Mouse (Mus musculus) stomach, embryonic 15.5 days (tissue): ENCODE results near the gene Spef2. TPM values are rescaled to one million over a fixed set of nuclear protein-coding genes. Genes with fewer than 3 reads are reported as not detected.
"Not testable (repeated sequence)": the region's sequence is repeated elsewhere in the genome, so short reads cannot be mapped to it uniquely, and the experiment has no call there.

Experiments used
- ATAC-seq: fragments of 200-750 bp; cut with Nextera tagmentation; 2 replicates; pipeline ENCODE4 v1.8.0; 2017; ENCODE audit warnings: low read depth, moderate number of reproducible peaks, moderate TSS enrichment; ENCODE audit not compliant: insufficient read depth, low FRiP score
- H3K27ac ChIP-seq: fragments of 300-500 bp; sonication (generic); 2 replicates; pipeline ENCODE4 v1.5.1; 2015; ENCODE audit warnings: mild to moderate bottlenecking, inconsistent platforms
- H3K27me3 ChIP-seq: fragments of 300-500 bp; sonication (generic); replicated peaks from 2 replicates; pipeline ENCODE4 v1.6.1; 2015; ENCODE audit warnings: inconsistent platforms
- H3K36me3 ChIP-seq: fragments of 300-500 bp; sonication (generic); 2 replicates; pipeline ENCODE4 v1.6.1; 2015; ENCODE audit warnings: inconsistent platforms
- H3K4me1 ChIP-seq: fragments of 300-500 bp; sonication (generic); 2 replicates; pipeline ENCODE4 v1.6.1; 2015; ENCODE audit warnings: inconsistent platforms
- H3K4me2 ChIP-seq: fragments of 300-500 bp; sonication (generic); 2 replicates; pipeline ENCODE4 v1.6.1; 2015; ENCODE audit warnings: mild to moderate bottlenecking, inconsistent platforms
- H3K4me3 ChIP-seq: fragments of 300-500 bp; sonication (generic); replicated peaks from 2 replicates; pipeline ENCODE4 v1.5.1; 2015; ENCODE audit warnings: inconsistent platforms
- H3K9ac ChIP-seq: fragments of 300-500 bp; sonication (generic); 2 replicates; pipeline ENCODE4 v1.6.1; 2015; ENCODE audit warnings: inconsistent platforms
- H3K9me3 ChIP-seq: fragments of 300-500 bp; sonication (generic); 2 replicates; pipeline ENCODE4 v1.6.1; 2016; ENCODE audit warnings: inconsistent platforms
- WGBS: fragments of 180-500 bp; shearing (Covaris S2); methylation state at CpG from one replicate; pipeline ENCODE4 v1.1.7; 2015; 5-methylcytosine and 5-hydroxymethylcytosine counted together
- polyA plus RNA-seq: library from polyadenylated mRNA; unstranded; fragments of >200 nt; fragmentation: Nextera tagmentation; extraction: Ambion mirVana; gene quantifications from 2 replicates; pipeline ENCODE4 v1.2.1, GENCODE M21; 2015

Gene Spef2
- 0.04 and 0.14 TPM in 2 replicates for polyA plus RNA-seq

- no peaks in the 10 kb centered on the region for H3K27me3 ChIP-seq
- 0 out of 2 replicates have a peak, but pooled peaks cover 2% of the 10 kb centered on the region for H3K4me1 ChIP-seq
- H3K36me3 ChIP-seq = no peaks in the 10 kb centered on the region
- H3K9ac ChIP-seq = no peak within 1 kb of the TSS
- H3K27ac ChIP-seq = no peak within 1 kb of the TSS
- ATAC-seq = peak; percentile 79
- WGBS = 25% methylated on average over 16 of the region's 16 CpGs
- H3K4me2 ChIP-seq = peak within 1 kb of the TSS; percentile 26; the same call in 1 of the 2 replicates
- H3K4me3 ChIP-seq = peak within 1 kb of the TSS; percentile 23
- no peaks in the 10 kb centered on the region for H3K9me3 ChIP-seq
These were observed at the start of gene Spef2 for GRCm38 (mm10) chr15:9748359-9749102. Gene Spef2 (minus strand): TSS chr15:9748868.

- Histone ChIP-seq H3K27me3 (no peaks in the 10 kb centered on the region), H3K4me3 (no peak overlapping the region), H3K9me3 (no peaks in the 10 kb centered on the region), H3K4me2 (no peak overlapping the region), H3K9ac (no peak overlapping the region), H3K36me3 (no peaks in the 10 kb centered on the region), H3K27ac (no peak overlapping the region), H3K4me1 (no peaks in the 10 kb centered on the region)
- WGBS = 81% methylated on average over 3 of the region's 3 CpGs
- no peak for ATAC-seq
These were observed 45.5 kb upstream of the Spef2 start for GRCm38 (mm10) chr15:9794131-9794530.

- H3K27me3 ChIP-seq = no peaks in the 10 kb centered on the region
- ATAC-seq = no peak
- no peaks in the 10 kb centered on the region for H3K4me1 ChIP-seq
- no peak overlapping the region for H3K4me2 ChIP-seq
- H3K36me3 ChIP-seq = no peaks in the 10 kb centered on the region
- H3K27ac ChIP-seq = no peak overlapping the region
- no peak overlapping the region for H3K4me3 ChIP-seq
- H3K9ac ChIP-seq = no peak overlapping the region
- WGBS = 33% methylated on average over 3 of the region's 3 CpGs
- H3K9me3 ChIP-seq = no peaks in the 10 kb centered on the region
These were observed 39.8 kb upstream of the Spef2 start for GRCm38 (mm10) chr15:9788245-9789030.

GRCm38 (mm10) chr15:9774222-9775142, 25.8 kb upstream of the Spef2 start:
- not testable (repeated sequence) for H3K4me1 ChIP-seq, H3K36me3 ChIP-seq, H3K27me3 ChIP-seq, H3K4me2 ChIP-seq, H3K4me3 ChIP-seq, ATAC-seq, H3K9ac ChIP-seq, H3K9me3 ChIP-seq, H3K27ac ChIP-seq
- WGBS = 95% methylated on average over 6 of the region's 6 CpGs

- WGBS = 32% methylated on average over 4 of the region's 4 CpGs
- no peaks in the 10 kb centered on the region for H3K4me1 ChIP-seq
- ATAC-seq = no peak
- no peaks in the 10 kb centered on the region for H3K27me3 ChIP-seq
- no peaks in the 10 kb centered on the region for H3K36me3 ChIP-seq
- H3K27ac ChIP-seq = no peak overlapping the region
- H3K4me2 ChIP-seq = no peak overlapping the region
- no peak overlapping the region for H3K4me3 ChIP-seq
- H3K9me3 ChIP-seq = no peaks in the 10 kb centered on the region
- no peak overlapping the region for H3K9ac ChIP-seq
These were observed 19.7 kb upstream of the Spef2 start for GRCm38 (mm10) chr15:9768184-9768918.

- ATAC-seq = no peak
- Histone ChIP-seq H3K36me3 (no peaks in the 10 kb centered on the region), H3K4me3 (no peak overlapping the region), H3K4me2 (no peak overlapping the region), H3K4me1 (no peaks in the 10 kb centered on the region), H3K27ac (no peak overlapping the region), H3K9ac (no peak overlapping the region), H3K27me3 (no peaks in the 10 kb centered on the region), H3K9me3 (no peaks in the 10 kb centered on the region)
These were observed 18.4 kb upstream of the Spef2 start for GRCm38 (mm10) chr15:9767034-9767433.

GRCm38 (mm10) chr15:9750966-9751365, 2.3 kb upstream of the Spef2 start:
- no peaks in the 10 kb centered on the region for H3K36me3 ChIP-seq
- H3K4me1 ChIP-seq = 0 out of 2 replicates have a peak, but pooled peaks cover 2% of the 10 kb centered on the region
- H3K27me3 ChIP-seq = no peaks in the 10 kb centered on the region
- H3K27ac ChIP-seq = no peak overlapping the region
- H3K4me2 ChIP-seq = no peak overlapping the region
- no peak for ATAC-seq
- no peak overlapping the region for H3K4me3 ChIP-seq
- no peaks in the 10 kb centered on the region for H3K9me3 ChIP-seq
- H3K9ac ChIP-seq = no peak overlapping the region
- 81% methylated on average over 3 of the region's 3 CpGs for WGBS

GRCm38 (mm10) chr15:9747410-9748104, 1.1 kb downstream of the Spef2 start:
- no peak overlapping the region for H3K27ac ChIP-seq
- 0 out of 2 replicates have a peak, but pooled peaks cover 2% of the 10 kb centered on the region for H3K4me1 ChIP-seq
- 64% methylated on average over 5 of the region's 5 CpGs for WGBS
- no peaks in the 10 kb centered on the region for H3K9me3 ChIP-seq
- H3K27me3 ChIP-seq = no peaks in the 10 kb centered on the region
- H3K9ac ChIP-seq = no peak overlapping the region
- H3K4me2 ChIP-seq = no peak overlapping the region
- no peak for ATAC-seq
- no peaks in the 10 kb centered on the region for H3K36me3 ChIP-seq
- no peak overlapping the region for H3K4me3 ChIP-seq

GRCm38 (mm10) chr15:9742172-9742571, 6.5 kb downstream of the Spef2 start:
- Histone ChIP-seq H3K4me2 (no peak overlapping the region), H3K4me1 (no peaks in the 10 kb centered on the region), H3K4me3 (no peak overlapping the region), H3K9ac (no peak overlapping the region), H3K36me3 (no peaks in the 10 kb centered on the region), H3K9me3 (no peaks in the 10 kb centered on the region), H3K27ac (no peak overlapping the region), H3K27me3 (no peaks in the 10 kb centered on the region)
- 74% methylated on average over 3 of the region's 3 CpGs for WGBS
- no peak for ATAC-seq

- Histone ChIP-seq H3K9me3 (no peaks in the 10 kb centered on the region), H3K4me3 (no peak overlapping the region), H3K27me3 (no peaks in the 10 kb centered on the region), H3K4me2 (no peak overlapping the region), H3K36me3 (no peaks in the 10 kb centered on the region), H3K4me1 (no peaks in the 10 kb centered on the region), H3K27ac (no peak overlapping the region), H3K9ac (no peak overlapping the region)
- WGBS = 52% methylated on average over 7 of the region's 7 CpGs
- ATAC-seq = no peak
These were observed 33.9 kb downstream of the Spef2 start for GRCm38 (mm10) chr15:9714574-9715458.
